Mouse (Mus musculus): ENCODE measurements around the gene Anapc16.

DNA sequence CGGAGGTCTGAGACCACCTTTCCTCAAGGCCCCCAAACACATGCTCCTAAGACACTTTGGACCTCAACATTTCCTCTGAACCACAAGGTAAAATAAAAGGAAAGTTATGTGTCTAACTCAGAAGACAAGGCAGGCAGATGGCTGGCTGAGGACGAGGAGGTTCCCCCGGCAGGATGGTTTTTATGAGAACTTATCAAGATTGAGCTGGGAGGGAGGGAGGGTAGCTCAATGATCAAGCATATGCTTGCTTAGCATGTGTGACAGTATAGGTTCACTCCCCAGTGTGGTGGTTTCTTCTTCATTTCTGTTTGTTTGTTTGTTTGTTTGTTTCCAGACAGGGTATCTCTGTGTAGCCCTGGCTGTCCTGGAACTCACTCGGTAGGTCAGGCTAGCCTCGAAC is 56.6 kb downstream of the Anapc16 start:
- TF ChIP-seq CTCF (IDR thresholded peaks at IDR 0.05; ENCODE audit: extremely low read depth, insufficient read depth, insufficient read length, insufficient replicate concordance) (no peak), POLR2A (IDR thresholded peaks at IDR 0.05; ENCODE audit: low read depth, low read length) (no peak)
